Mouse (Mus musculus): ENCODE measurements at regions not wholly inside any gene's neighbourhood (a gene's known extent, or its start where the extent isn't known, plus 50 kb on each side); places are given as distances from the start of the nearest gene placed in this dataset.

GRCm38 (mm10) chr1:4608824-4609223 lies 198.9 kb upstream of the Gm37988 start:
- H3K4me1 ChIP-seq (ENCODE audit: control insufficient read depth in 2 of 2, insufficient read depth in 2 of 2, low read length in 2 of 2, poor library complexity in 1 of 2) = no peaks in the 10 kb centered on the region
- DNase-seq (ENCODE audit: low read depth, low spot score) = no peak
- in situ Hi-C loops (cut with MboI; ENCODE audit: low sequenced_read_pairs in 2 of 2, unreplicated experiment in 2 of 2) = no loop called here
- H3K9ac ChIP-seq (ENCODE audit: insufficient read depth, low read depth, low read length, poor library complexity, severe bottlenecking) = no peak overlapping the region
- no peak overlapping the region for H3K4me3 ChIP-seq (ENCODE audit: insufficient read depth in 1 of 2, low read depth in 1 of 2, low read length in 2 of 2, poor library complexity in 1 of 2, severe bottlenecking in 1 of 2)
- H3K27ac ChIP-seq (ENCODE audit: insufficient read depth, low read depth, low read length, poor library complexity, severe bottlenecking) = no peak overlapping the region
- H3K9me3 ChIP-seq (ENCODE audit: control insufficient read depth, insufficient read depth, low read depth, low read length) = no peaks in the 10 kb centered on the region
- TF ChIP-seq ZNF384 (IDR thresholded peaks at IDR 0.05; ENCODE audit: low read depth, low read length) (no peak), CHD2 (IDR thresholded peaks at IDR 0.05; ENCODE audit: low read depth, low read length) (no peak), MAFK (IDR thresholded peaks at IDR 0.05; ENCODE audit: insufficient read depth, low read depth, low read length) (no peak), HCFC1 (IDR thresholded peaks at IDR 0.05; ENCODE audit: borderline replicate concordance, insufficient read depth, low read length) (no peak), ZC3H11A (IDR thresholded peaks at IDR 0.05; ENCODE audit: borderline replicate concordance, low read depth, low read length) (no peak)
- H3K36me3 ChIP-seq (ENCODE audit: control insufficient read depth, insufficient read depth, low read length, poor library complexity, severe bottlenecking) = no peaks in the 10 kb centered on the region

GRCm38 (mm10) chr1:4613305-4613704 lies 194.4 kb upstream of the Gm37988 start:
- TF ChIP-seq CHD2 (IDR thresholded peaks at IDR 0.05; ENCODE audit: low read depth, low read length) (no peak), ZC3H11A (IDR thresholded peaks at IDR 0.05; ENCODE audit: borderline replicate concordance, low read depth, low read length) (no peak), ZNF384 (IDR thresholded peaks at IDR 0.05; ENCODE audit: low read depth, low read length) (no peak), HCFC1 (IDR thresholded peaks at IDR 0.05; ENCODE audit: borderline replicate concordance, insufficient read depth, low read length) (no peak), MAFK (IDR thresholded peaks at IDR 0.05; ENCODE audit: insufficient read depth, low read depth, low read length) (no peak)
- no peak for DNase-seq (ENCODE audit: low read depth, low spot score)

DNA sequence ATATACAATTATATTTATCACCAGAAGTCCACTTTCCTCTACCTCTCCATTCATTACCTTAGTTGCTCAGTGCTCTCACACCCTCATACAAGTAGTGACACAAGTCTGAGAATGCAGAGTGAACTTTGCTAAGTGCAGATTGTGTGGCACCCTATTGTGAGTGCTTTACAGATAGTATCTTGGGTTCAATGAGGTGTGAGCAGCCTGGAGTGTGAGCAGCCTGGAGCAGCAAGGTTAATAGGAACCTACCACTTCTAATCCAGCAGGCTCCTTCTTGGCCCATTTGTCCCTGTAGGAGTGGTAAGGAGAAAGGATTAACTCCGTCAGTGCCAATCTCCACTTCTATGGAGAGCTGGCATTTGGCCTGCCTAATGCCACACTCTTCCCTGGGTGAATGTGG lies 192.4 kb upstream of the Gm37988 start:
- no peak overlapping the region for H3K4me3 ChIP-seq (ENCODE audit: insufficient read depth in 1 of 2, low read depth in 1 of 2, low read length in 2 of 2, poor library complexity in 1 of 2, severe bottlenecking in 1 of 2)
- H3K36me3 ChIP-seq (ENCODE audit: control insufficient read depth, insufficient read depth, low read length, poor library complexity, severe bottlenecking) = no peaks in the 10 kb centered on the region
- H3K4me1 ChIP-seq (ENCODE audit: control insufficient read depth in 2 of 2, insufficient read depth in 2 of 2, low read length in 2 of 2, poor library complexity in 1 of 2) = no peaks in the 10 kb centered on the region
- DNase-seq (ENCODE audit: low read depth, low spot score) = no peak
- H3K27ac ChIP-seq (ENCODE audit: insufficient read depth, low read depth, low read length, poor library complexity, severe bottlenecking) = no peak overlapping the region
- in situ Hi-C loops (cut with MboI; ENCODE audit: low sequenced_read_pairs in 2 of 2, unreplicated experiment in 2 of 2) = no loop called here
- TF ChIP-seq ZNF384 (IDR thresholded peaks at IDR 0.05; ENCODE audit: low read depth, low read length) = no peak
- TF ChIP-seq MAFK (IDR thresholded peaks at IDR 0.05; ENCODE audit: insufficient read depth, low read depth, low read length) = no peak
- no peak for TF ChIP-seq ZC3H11A (IDR thresholded peaks at IDR 0.05; ENCODE audit: borderline replicate concordance, low read depth, low read length)
- TF ChIP-seq CHD2 (IDR thresholded peaks at IDR 0.05; ENCODE audit: low read depth, low read length) = no peak
- TF ChIP-seq HCFC1 (IDR thresholded peaks at IDR 0.05; ENCODE audit: borderline replicate concordance, insufficient read depth, low read length) = no peak
- no peak overlapping the region for H3K9ac ChIP-seq (ENCODE audit: insufficient read depth, low read depth, low read length, poor library complexity, severe bottlenecking)
- no peaks in the 10 kb centered on the region for H3K9me3 ChIP-seq (ENCODE audit: control insufficient read depth, insufficient read depth, low read depth, low read length)

More at GRCm38 (mm10) chr1:4613305-4613704, 194.4 kb upstream of the Gm37988 start:
- in situ Hi-C loops (cut with MboI; ENCODE audit: low sequenced_read_pairs in 2 of 2, unreplicated experiment in 2 of 2) = no loop called here
- H3K4me3 ChIP-seq (ENCODE audit: insufficient read depth in 1 of 2, low read depth in 1 of 2, low read length in 2 of 2, poor library complexity in 1 of 2, severe bottlenecking in 1 of 2) = no peak overlapping the region
- H3K4me1 ChIP-seq (ENCODE audit: control insufficient read depth in 2 of 2, insufficient read depth in 2 of 2, low read length in 2 of 2, poor library complexity in 1 of 2) = no peaks in the 10 kb centered on the region
- H3K27ac ChIP-seq (ENCODE audit: insufficient read depth, low read depth, low read length, poor library complexity, severe bottlenecking) = no peak overlapping the region
- H3K9me3 ChIP-seq (ENCODE audit: control insufficient read depth, insufficient read depth, low read depth, low read length) = no peaks in the 10 kb centered on the region
- no peaks in the 10 kb centered on the region for H3K36me3 ChIP-seq (ENCODE audit: control insufficient read depth, insufficient read depth, low read length, poor library complexity, severe bottlenecking)
- H3K9ac ChIP-seq (ENCODE audit: insufficient read depth, low read depth, low read length, poor library complexity, severe bottlenecking) = no peak overlapping the region

- Histone ChIP-seq H3K4me1 (ENCODE audit: control insufficient read depth in 2 of 2, insufficient read depth in 2 of 2, low read length in 2 of 2, poor library complexity in 1 of 2) (no peaks in the 10 kb centered on the region), H3K27ac (ENCODE audit: insufficient read depth, low read depth, low read length, poor library complexity, severe bottlenecking) (no peak overlapping the region)
- no peak for TF ChIP-seq MAFK (IDR thresholded peaks at IDR 0.05; ENCODE audit: insufficient read depth, low read depth, low read length)
- TF ChIP-seq ZNF384 (IDR thresholded peaks at IDR 0.05; ENCODE audit: low read depth, low read length) = no peak
- no peak for TF ChIP-seq ZC3H11A (IDR thresholded peaks at IDR 0.05; ENCODE audit: borderline replicate concordance, low read depth, low read length)
- no peak for TF ChIP-seq HCFC1 (IDR thresholded peaks at IDR 0.05; ENCODE audit: borderline replicate concordance, insufficient read depth, low read length)
- no peak for TF ChIP-seq CHD2 (IDR thresholded peaks at IDR 0.05; ENCODE audit: low read depth, low read length)
Measured at GRCm38 (mm10) chr1:4617479-4617878, 190.2 kb upstream of the Gm37988 start.

GRCm38 (mm10) chr1:4622408-4622807 lies 185.3 kb upstream of the Gm37988 start:
- no peaks in the 10 kb centered on the region for H3K9me3 ChIP-seq (ENCODE audit: control insufficient read depth, insufficient read depth, low read depth, low read length)
- H3K9ac ChIP-seq (ENCODE audit: insufficient read depth, low read depth, low read length, poor library complexity, severe bottlenecking) = no peak overlapping the region
- no peaks in the 10 kb centered on the region for H3K36me3 ChIP-seq (ENCODE audit: control insufficient read depth, insufficient read depth, low read length, poor library complexity, severe bottlenecking)
- no peak overlapping the region for H3K27ac ChIP-seq (ENCODE audit: insufficient read depth, low read depth, low read length, poor library complexity, severe bottlenecking)
- in situ Hi-C loops (cut with MboI; ENCODE audit: low sequenced_read_pairs in 2 of 2, unreplicated experiment in 2 of 2) = no loop called here
- TF ChIP-seq HCFC1 (IDR thresholded peaks at IDR 0.05; ENCODE audit: borderline replicate concordance, insufficient read depth, low read length) = no peak
- no peak for TF ChIP-seq MAFK (IDR thresholded peaks at IDR 0.05; ENCODE audit: insufficient read depth, low read depth, low read length)
- TF ChIP-seq CHD2 (IDR thresholded peaks at IDR 0.05; ENCODE audit: low read depth, low read length) = no peak
- TF ChIP-seq ZNF384 (IDR thresholded peaks at IDR 0.05; ENCODE audit: low read depth, low read length) = no peak
- H3K4me3 ChIP-seq (ENCODE audit: insufficient read depth in 1 of 2, low read depth in 1 of 2, low read length in 2 of 2, poor library complexity in 1 of 2, severe bottlenecking in 1 of 2) = no peak overlapping the region
- no peak for DNase-seq (ENCODE audit: low read depth, low spot score)
- H3K4me1 ChIP-seq (ENCODE audit: control insufficient read depth in 2 of 2, insufficient read depth in 2 of 2, low read length in 2 of 2, poor library complexity in 1 of 2) = no peaks in the 10 kb centered on the region

More at GRCm38 (mm10) chr1:4617479-4617878, 190.2 kb upstream of the Gm37988 start:
- Histone ChIP-seq H3K9me3 (ENCODE audit: control insufficient read depth, insufficient read depth, low read depth, low read length) (no peaks in the 10 kb centered on the region), H3K36me3 (ENCODE audit: control insufficient read depth, insufficient read depth, low read length, poor library complexity, severe bottlenecking) (no peaks in the 10 kb centered on the region), H3K9ac (ENCODE audit: insufficient read depth, low read depth, low read length, poor library complexity, severe bottlenecking) (no peak overlapping the region), H3K4me3 (ENCODE audit: insufficient read depth in 1 of 2, low read depth in 1 of 2, low read length in 2 of 2, poor library complexity in 1 of 2, severe bottlenecking in 1 of 2) (no peak overlapping the region)
- in situ Hi-C loops (cut with MboI; ENCODE audit: low sequenced_read_pairs in 2 of 2, unreplicated experiment in 2 of 2) = no loop called here
- no peak for DNase-seq (ENCODE audit: low read depth, low spot score)
